ENCODE assay signal across 15 mouse cellular contexts in genomic region chr13:99128979-99129378, GRCm38 (mm10). TPM values are rescaled to one million over a fixed set of nuclear protein-coding genes. Genes with fewer than 3 reads are reported as not detected.
DNase-seq lines count a peak whose midpoint lies in the region; ATAC-seq and TF ChIP-seq lines count a peak whose summit lies in the region.
"Had no signal": no experiment of that assay in that cellular context is flagged by ENCODE, and none has a peak within 500 bp of the region (broad histone marks: within the 10 kb centered on the region; RNA-seq: fewer than 3 reads in every experiment).

No protein-coding gene starts in this region.

- no peak for TF ChIP-seq CTCF in stomach, postnatal 0 days (IDR thresholded peaks at IDR 0.05; ENCODE audit: low read depth)

- DNase-seq in heart, adult 11 months, result peak; percentile 83
- DNase-seq in kidney, adult 9 months, result peak; percentile 65
- no peak for DNase-seq in kidney, postnatal 4 days
- no peak for DNase-seq in stomach, postnatal 0 days (ENCODE audit: low spot score)
- peak; percentile 52 for DNase-seq in testis, postnatal 14 days (ENCODE audit: low spot score)
- no peak for DNase-seq in cerebellum, adult 18-20 months
- DNase-seq: cerebellum, adult 2 months had no signal

- no peak overlapping the region for H3K27ac ChIP-seq in heart, embryonic 12.5 days (ENCODE audit: poor library complexity, severe bottlenecking)
- H3K27ac ChIP-seq in stomach, embryonic 16.5 days (ENCODE audit: low read length), result peak overlapping the region; percentile 29; the same call in 1 of the 2 replicates
- no peak overlapping the region for H3K27ac ChIP-seq in stomach, postnatal 0 days (replicated peaks)
- H3K27ac ChIP-seq: intestine, embryonic 15.5 days; limb, embryonic 12.5 days; lung, embryonic 15.5 days; midbrain, embryonic 15.5 days; neural tube, embryonic 15.5 days had no signal

- ATAC-seq in heart, embryonic 12.5 days (ENCODE audit: insufficient number of reproducible peaks, low FRiP score), result no peak
- no peak for ATAC-seq in stomach, embryonic 16.5 days (ENCODE audit: insufficient read depth, low FRiP score)
- ATAC-seq in stomach, postnatal 0 days (ENCODE audit: low FRiP score, low TSS enrichment), result no peak
- ATAC-seq: intestine, embryonic 15.5 days; midbrain, embryonic 15.5 days; Patski had no signal

- no peaks in the 10 kb centered on the region for H3K27me3 ChIP-seq in heart, embryonic 12.5 days (replicated peaks)
- no peaks in the 10 kb centered on the region for H3K27me3 ChIP-seq in stomach, embryonic 16.5 days (ENCODE audit: control insufficient read depth, insufficient read depth, low read length)
- no peaks in the 10 kb centered on the region for H3K27me3 ChIP-seq in stomach, postnatal 0 days (ENCODE audit: control insufficient read depth, insufficient read depth, low read length)
- H3K27me3 ChIP-seq: intestine, embryonic 15.5 days; limb, embryonic 12.5 days; lung, embryonic 15.5 days; midbrain, embryonic 15.5 days; neural tube, embryonic 15.5 days; Patski had no signal

- H3K4me3 ChIP-seq in heart, embryonic 12.5 days, result no peak overlapping the region
- no peak overlapping the region for H3K4me3 ChIP-seq in stomach, embryonic 16.5 days (replicated peaks; ENCODE audit: low read length)
- no peak overlapping the region for H3K4me3 ChIP-seq in stomach, postnatal 0 days (ENCODE audit: low read depth, low read length)
- H3K4me3 ChIP-seq: intestine, embryonic 15.5 days; limb, embryonic 12.5 days; lung, embryonic 15.5 days; midbrain, embryonic 15.5 days; neural tube, embryonic 15.5 days had no signal

- H3K9ac ChIP-seq in heart, embryonic 12.5 days, result no peak overlapping the region
- no peak overlapping the region for H3K9ac ChIP-seq in stomach, embryonic 16.5 days (ENCODE audit: low read length)
- H3K9ac ChIP-seq in stomach, postnatal 0 days (ENCODE audit: low read length), result no peak overlapping the region
- H3K9ac ChIP-seq: intestine, embryonic 15.5 days; limb, embryonic 12.5 days; lung, embryonic 15.5 days; midbrain, embryonic 15.5 days; neural tube, embryonic 15.5 days had no signal

- H3K36me3 ChIP-seq in heart, embryonic 12.5 days, result no peaks in the 10 kb centered on the region
- no peaks in the 10 kb centered on the region for H3K36me3 ChIP-seq in stomach, embryonic 16.5 days (ENCODE audit: control insufficient read depth, insufficient read depth, low read length)
- H3K36me3 ChIP-seq in stomach, postnatal 0 days (ENCODE audit: control insufficient read depth, insufficient read depth, low read length), result no peaks in the 10 kb centered on the region
- H3K36me3 ChIP-seq: intestine, embryonic 15.5 days; limb, embryonic 12.5 days; lung, embryonic 15.5 days; midbrain, embryonic 15.5 days; neural tube, embryonic 15.5 days had no signal

- no peak overlapping the region for H3K4me2 ChIP-seq in heart, embryonic 12.5 days
- no peak overlapping the region for H3K4me2 ChIP-seq in stomach, embryonic 16.5 days (ENCODE audit: low read depth, low read length)
- no peak overlapping the region for H3K4me2 ChIP-seq in stomach, postnatal 0 days (replicated peaks; ENCODE audit: low read depth)
- H3K4me2 ChIP-seq: intestine, embryonic 15.5 days; limb, embryonic 12.5 days; lung, embryonic 15.5 days; midbrain, embryonic 15.5 days; neural tube, embryonic 15.5 days had no signal

- TF ChIP-seq EP300 in stomach, postnatal 0 days (optimal IDR thresholded peaks at IDR 0.05), result no peak

- peaks cover 5% of the 10 kb centered on the region for H3K9me3 ChIP-seq in heart, embryonic 12.5 days (replicated peaks)
- H3K9me3 ChIP-seq in stomach, embryonic 16.5 days (replicated peaks; ENCODE audit: control insufficient read depth, low read length), result no peaks in the 10 kb centered on the region
- no peaks in the 10 kb centered on the region for H3K9me3 ChIP-seq in stomach, postnatal 0 days (ENCODE audit: control insufficient read depth, low read length)
- H3K9me3 ChIP-seq: intestine, embryonic 15.5 days; lung, embryonic 15.5 days; midbrain, embryonic 15.5 days; neural tube, embryonic 15.5 days had no signal

- WGBS in heart, embryonic 12.5 days, result 51% methylated on average over 2 of the region's 2 CpGs
- 22% methylated on average over 2 of the region's 2 CpGs for WGBS in stomach, embryonic 16.5 days
- 28% methylated on average over 2 of the region's 2 CpGs for WGBS in stomach, postnatal 0 days

- peaks cover 20% of the 10 kb centered on the region for H3K4me1 ChIP-seq in heart, embryonic 12.5 days (replicated peaks)
- H3K4me1 ChIP-seq in stomach, embryonic 16.5 days (ENCODE audit: control insufficient read depth, insufficient read depth, low read length), result peaks cover 14% of the 10 kb centered on the region
- H3K4me1 ChIP-seq in stomach, postnatal 0 days (replicated peaks; ENCODE audit: control insufficient read depth, insufficient read depth), result no peaks in the 10 kb centered on the region
- H3K4me1 ChIP-seq: midbrain, embryonic 15.5 days had no signal

RNA-seq across cellular contexts. Expression of gene Zfp366, which starts 55.6 kb away (rescaled TPM):
- polyA plus RNA-seq in heart, embryonic 12.5 days (2016; fragmentation: Nextera tagmentation; extraction: Ambion mirVana), result 0.12 and 0.36 TPM in 2 replicates
- polyA plus RNA-seq in stomach, embryonic 16.5 days (2015; fragmentation: Nextera tagmentation; extraction: Ambion mirVana), result 0.62 and 0.65 TPM in 2 replicates
- 0.25 and 0.33 TPM in 2 replicates for polyA plus RNA-seq in stomach, postnatal 0 days (2015; fragmentation: Nextera tagmentation; extraction: Ambion mirVana)

Comparison
In these comparisons a context has a peak if more than half of its experiments do, and no peak if none do; other contexts are left out.
1. DNase-seq: peak in heart, adult 11 months (single experiment), kidney, adult 9 months (single experiment) and testis, postnatal 14 days (single experiment); none in kidney, postnatal 4 days (0 of 2), stomach, postnatal 0 days (single experiment) and cerebellum, adult 18-20 months (0 of 2).